Mouse (Mus musculus): ENCODE data around the gene Grhl1. TPM values are rescaled to one million over a fixed set of nuclear protein-coding genes. Genes with fewer than 3 reads are reported as not detected.

Grhl1 gene
- polyA plus RNA-seq, 1 experiment, result 0.43 TPM

DNA sequence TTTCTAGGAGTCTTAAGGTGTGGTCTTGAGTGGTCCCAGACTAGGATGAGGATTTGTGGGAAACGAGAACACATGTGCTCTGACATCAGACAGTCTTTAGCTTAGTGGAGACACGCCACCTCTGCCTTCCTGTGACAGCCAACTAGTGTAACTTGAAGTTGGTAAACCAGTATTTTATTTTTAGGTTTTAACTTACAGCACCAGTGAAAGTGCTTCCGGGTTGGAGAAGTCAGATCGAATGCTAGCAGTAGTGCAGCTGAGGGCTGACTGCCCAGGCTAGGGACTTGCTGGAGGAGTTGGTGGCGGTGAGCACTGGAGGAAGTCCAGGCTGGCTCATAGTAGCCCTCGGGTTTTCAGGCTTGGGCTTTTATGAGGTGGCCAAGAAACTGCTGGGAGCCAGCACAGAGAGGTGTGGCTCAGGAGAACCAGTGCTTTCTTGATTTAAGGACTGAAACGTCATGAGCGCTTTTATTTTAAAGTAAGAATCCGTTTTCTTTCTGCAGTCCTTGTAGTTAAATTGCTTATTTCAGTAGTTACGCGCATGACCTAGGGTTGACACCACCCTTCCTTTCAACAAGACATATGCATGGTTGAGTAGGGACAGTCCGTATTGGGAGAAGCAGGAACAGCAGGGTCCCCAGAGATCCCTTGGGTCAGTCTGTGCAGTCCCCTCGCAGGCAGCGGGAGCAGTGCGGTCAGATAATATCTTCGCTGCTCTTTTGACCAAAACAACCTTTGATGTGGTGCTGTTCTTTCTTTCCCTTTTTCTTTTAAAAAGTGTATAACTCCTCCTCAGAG lies 82.2 kb downstream of the Grhl1 start:
- peaks cover 47% of the 10 kb centered on the region for H3K4me1 ChIP-seq
- H3K9me3 ChIP-seq, result no peaks in the 10 kb centered on the region
- H3K36me3 ChIP-seq (replicated peaks; ENCODE audit: low read length), result peaks cover 52% of the 10 kb centered on the region
- no peaks in the 10 kb centered on the region for H3K27me3 ChIP-seq (replicated peaks)
- H3K4me3 ChIP-seq (replicated peaks), result no peak overlapping the region
- TF ChIP-seq FLI1 (IDR thresholded peaks at IDR 0.05; ENCODE audit: low read length) (no peak), GATA1 (IDR thresholded peaks at IDR 0.05; ENCODE audit: borderline replicate concordance, low read length) (no peak)

DNA sequence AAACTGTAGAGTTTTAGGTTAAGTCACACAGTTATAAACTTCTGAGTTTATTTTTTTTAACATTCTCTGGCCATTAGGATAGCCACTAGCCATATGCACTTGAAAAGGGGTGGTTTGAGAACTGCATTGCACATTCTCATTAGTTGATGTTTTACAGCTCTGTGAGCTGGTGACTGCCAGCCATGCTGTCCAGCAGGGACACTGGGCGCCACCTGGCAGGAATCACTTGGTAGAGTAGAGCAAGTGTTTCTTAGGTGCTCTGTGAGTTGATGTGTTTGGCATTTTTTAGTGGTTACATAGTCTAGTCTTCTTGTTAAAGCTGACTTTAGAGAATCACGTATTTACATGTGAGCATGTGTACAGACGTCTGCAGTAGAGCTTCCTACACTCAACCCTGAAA lies 84.4 kb downstream of the Grhl1 start:
- no peak overlapping the region for H3K4me3 ChIP-seq (replicated peaks)

DNA sequence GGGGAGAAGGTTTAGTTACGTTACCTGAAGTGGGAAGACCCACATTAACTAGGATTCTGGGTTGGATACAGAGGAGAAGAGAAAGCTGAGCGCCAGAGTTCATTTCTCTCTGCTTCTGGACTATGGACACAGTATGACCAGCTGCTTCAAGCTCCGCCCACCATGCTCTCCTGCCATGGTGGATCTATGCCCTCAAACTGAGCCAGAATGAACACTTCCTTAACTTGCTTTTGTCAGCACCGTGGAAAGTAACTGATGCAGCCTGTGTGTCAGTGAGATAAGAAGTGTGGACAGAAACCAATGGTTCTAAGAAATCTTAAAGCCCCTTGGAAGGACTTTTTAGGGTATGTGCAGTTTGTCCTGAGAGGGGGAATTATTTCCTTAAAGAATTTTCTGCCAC lies 86.9 kb downstream of the Grhl1 start:
- TF ChIP-seq GATA1 (IDR thresholded peaks at IDR 0.05; ENCODE audit: borderline replicate concordance, low read length), result no peak
- TF ChIP-seq FLI1 (IDR thresholded peaks at IDR 0.05; ENCODE audit: low read length), result no peak
- Histone ChIP-seq H3K36me3 (replicated peaks; ENCODE audit: low read length) (peaks cover 67% of the 10 kb centered on the region), H3K9me3 (no peaks in the 10 kb centered on the region), H3K4me3 (replicated peaks) (no peak overlapping the region), H3K27me3 (replicated peaks) (no peaks in the 10 kb centered on the region), H3K4me1 (peaks cover 23% of the 10 kb centered on the region)

More for the DNA sequence above, 84.4 kb downstream of the Grhl1 start:
- Histone ChIP-seq H3K9me3 (no peaks in the 10 kb centered on the region), H3K4me1 (peaks cover 43% of the 10 kb centered on the region), H3K27me3 (replicated peaks) (no peaks in the 10 kb centered on the region), H3K36me3 (replicated peaks; ENCODE audit: low read length) (peaks cover 68% of the 10 kb centered on the region)
- TF ChIP-seq GATA1 (IDR thresholded peaks at IDR 0.05; ENCODE audit: borderline replicate concordance, low read length), result no peak
- TF ChIP-seq FLI1 (IDR thresholded peaks at IDR 0.05; ENCODE audit: low read length), result no peak

DNA sequence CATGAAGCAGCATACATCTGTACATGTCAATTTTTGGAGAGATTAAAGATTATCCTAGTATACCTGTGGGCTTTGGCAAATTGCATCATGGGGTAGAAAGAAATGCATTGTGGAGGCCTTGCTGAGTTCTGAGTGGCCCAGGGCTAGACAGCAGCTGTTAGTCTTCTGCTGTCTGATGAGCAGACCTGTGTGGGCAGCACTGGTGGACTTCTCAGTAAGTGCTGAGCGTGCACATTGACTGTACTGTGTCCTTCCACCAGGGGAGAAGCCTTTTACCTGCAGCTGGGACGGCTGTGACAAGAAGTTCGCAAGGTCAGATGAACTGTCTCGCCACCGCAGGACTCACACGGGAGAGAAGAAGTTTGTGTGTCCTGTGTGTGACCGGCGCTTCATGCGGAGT lies 87.8 kb downstream of the Grhl1 start:
- H3K4me3 ChIP-seq (replicated peaks), result no peak overlapping the region
- peaks cover 17% of the 10 kb centered on the region for H3K4me1 ChIP-seq
- H3K27me3 ChIP-seq (replicated peaks), result no peaks in the 10 kb centered on the region
- no peaks in the 10 kb centered on the region for H3K9me3 ChIP-seq
- peaks cover 57% of the 10 kb centered on the region for H3K36me3 ChIP-seq (replicated peaks; ENCODE audit: low read length)
- TF ChIP-seq FLI1 (IDR thresholded peaks at IDR 0.05; ENCODE audit: low read length) (no peak), GATA1 (IDR thresholded peaks at IDR 0.05; ENCODE audit: borderline replicate concordance, low read length) (no peak)

DNA sequence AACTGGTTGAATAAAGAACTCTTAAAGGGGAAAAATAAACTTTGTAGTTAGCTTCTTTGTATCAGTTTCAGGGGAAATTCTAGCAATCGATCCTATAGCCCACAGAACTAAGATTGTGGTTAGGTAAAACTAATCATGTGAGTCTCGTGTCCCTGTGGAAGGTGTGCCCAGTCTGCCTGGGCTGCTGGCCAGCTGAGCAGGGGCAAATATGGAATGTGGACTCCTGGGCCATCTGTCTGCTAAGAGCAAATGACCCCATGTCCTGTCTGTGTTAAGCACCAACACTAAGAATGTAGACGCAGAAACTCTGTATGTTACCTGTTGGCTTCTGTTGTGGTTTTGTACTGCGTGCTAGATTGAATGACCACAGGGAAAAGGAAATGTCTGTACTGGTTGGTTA lies 89.0 kb downstream of the Grhl1 start:
- no peak for TF ChIP-seq FLI1 (IDR thresholded peaks at IDR 0.05; ENCODE audit: low read length)
- Histone ChIP-seq H3K36me3 (replicated peaks; ENCODE audit: low read length) (peaks cover 46% of the 10 kb centered on the region), H3K9me3 (no peaks in the 10 kb centered on the region), H3K4me3 (replicated peaks) (no peak overlapping the region), H3K4me1 (peaks cover 12% of the 10 kb centered on the region), H3K27me3 (replicated peaks) (peaks cover 3% of the 10 kb centered on the region)

DNA sequence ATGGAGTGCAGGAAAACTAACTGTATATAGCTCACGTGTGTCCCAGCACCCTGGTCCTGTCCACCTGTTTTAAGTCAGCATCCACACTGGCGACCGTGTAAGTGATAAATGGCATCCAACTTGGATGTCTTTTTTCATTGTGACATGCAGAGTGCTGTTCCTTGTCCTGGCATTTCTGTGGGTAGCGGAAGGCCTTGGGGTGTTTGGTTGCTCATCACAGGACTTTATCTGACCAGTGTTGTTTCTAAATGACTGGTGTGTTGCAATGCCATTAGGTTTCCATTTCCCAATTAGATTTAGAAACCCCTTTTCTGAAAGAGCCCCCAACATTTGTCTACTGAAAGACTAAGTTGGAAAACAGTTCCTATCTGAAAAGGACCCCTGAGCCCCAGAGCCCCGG lies 90.0 kb downstream of the Grhl1 start:
- Histone ChIP-seq H3K36me3 (replicated peaks; ENCODE audit: low read length) (peaks cover 36% of the 10 kb centered on the region), H3K9me3 (no peaks in the 10 kb centered on the region), H3K4me1 (peaks cover 12% of the 10 kb centered on the region), H3K27me3 (replicated peaks) (peaks cover 6% of the 10 kb centered on the region), H3K4me3 (replicated peaks) (no peak overlapping the region)
- TF ChIP-seq GATA1 (IDR thresholded peaks at IDR 0.05; ENCODE audit: borderline replicate concordance, low read length) (no peak), FLI1 (IDR thresholded peaks at IDR 0.05; ENCODE audit: low read length) (no peak)

Other genes with a start within 250 kb of the Grhl1 start
- gene Taf1b, start 73.9 kb upstream of the Grhl1 start, polyA plus RNA-seq (2012; ENCODE audit: insufficient read depth, low replicate concordance), result 1.0 and 1.1 TPM in 2 replicates
- 0.80 and 3.6 TPM in 2 replicates for gene Klf11, start 79.0 kb downstream of the Grhl1 start, polyA plus RNA-seq (2012; ENCODE audit: insufficient read depth, low replicate concordance)
- not detected in 2 replicates for gene Cys1, start 109.5 kb downstream of the Grhl1 start, polyA plus RNA-seq (2012; ENCODE audit: insufficient read depth, low replicate concordance)
- 40.1 and 47.8 TPM in 2 replicates for gene Rrm2, start 136.0 kb downstream of the Grhl1 start, polyA plus RNA-seq (2012; ENCODE audit: insufficient read depth, low replicate concordance)